Mouse (Mus musculus): ENCODE results near the gene Aoah. TPM values are rescaled to one million over a fixed set of nuclear protein-coding genes. Genes with fewer than 3 reads are reported as not detected.
A peak's percentile ranks its signal among the peaks of the same experiment; 100 is the strongest.

Gene Aoah
- polyA plus RNA-seq (2015; fragmentation: Nextera tagmentation; extraction: Ambion mirVana), result 1.1 and 1.7 TPM in 2 replicates

DNA sequence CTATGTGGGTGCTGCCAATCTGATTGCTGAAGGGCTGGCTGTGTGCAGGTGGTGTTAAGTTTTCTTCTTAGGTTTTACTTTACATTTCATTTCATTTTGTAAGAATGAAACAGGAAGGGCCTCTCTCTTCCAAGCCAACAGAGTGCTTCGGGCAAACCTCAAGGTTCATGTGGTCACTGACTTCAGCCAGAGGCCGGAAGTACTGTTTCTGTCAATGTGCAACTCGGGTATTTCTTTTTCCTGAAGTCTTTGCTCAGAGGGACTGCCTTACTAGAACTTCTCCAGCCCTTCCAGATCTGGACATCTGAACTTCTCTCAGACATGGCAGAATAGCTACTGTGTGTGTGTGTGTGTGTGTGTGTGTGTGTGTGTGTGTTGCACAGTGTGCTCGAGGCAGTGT lies at the start of gene Aoah:
TSS of gene Aoah (plus strand) at position 213 of the 400 bp plus-strand sequence.
- no peak for ATAC-seq (ENCODE audit: low read depth)
- Histone ChIP-seq H3K27me3 (no peaks in the 10 kb centered on the region), H3K9me3 (replicated peaks) (no peaks in the 10 kb centered on the region), H3K27ac (no peak within 1 kb of the TSS), H3K4me3 (replicated peaks) (no peak within 1 kb of the TSS), H3K9ac (no peak within 1 kb of the TSS), H3K4me2 (0 out of 2 replicates have a peak within 1 kb of the TSS, but pooled peaks have one; percentile 14), H3K36me3 (no peaks in the 10 kb centered on the region), H3K4me1 (replicated peaks) (no peaks in the 10 kb centered on the region)
- 18% methylated on average over 4 of the region's 4 CpGs for WGBS (ENCODE audit: insufficient replicate concordance)
- no peak for DNase-seq

GRCm38 (mm10) chr13:20754843-20755242 lies 39.1 kb upstream of the Aoah start:
- H3K9ac ChIP-seq, result no peak overlapping the region
- H3K4me3 ChIP-seq (replicated peaks), result no peak overlapping the region
- no peaks in the 10 kb centered on the region for H3K4me1 ChIP-seq (replicated peaks)
- no peak for ATAC-seq (ENCODE audit: low read depth)
- no peak overlapping the region for H3K4me2 ChIP-seq
- H3K27me3 ChIP-seq, result no peaks in the 10 kb centered on the region
- 17% methylated on average over 1 of the region's 1 CpGs for WGBS (ENCODE audit: insufficient replicate concordance)
- no peak overlapping the region for H3K27ac ChIP-seq
- H3K9me3 ChIP-seq (replicated peaks), result no peaks in the 10 kb centered on the region
- no peak for DNase-seq
- no peaks in the 10 kb centered on the region for H3K36me3 ChIP-seq

GRCm38 (mm10) chr13:20783648-20784047 lies 10.3 kb upstream of the Aoah start:
- DNase-seq, result no peak
- 49% methylated on average over 5 of the region's 5 CpGs for whole genome bisulfite sequencing (ENCODE audit: insufficient replicate concordance)
- Histone ChIP-seq H3K9me3 (replicated peaks) (no peaks in the 10 kb centered on the region), H3K4me3 (replicated peaks) (no peak overlapping the region), H3K9ac (no peak overlapping the region), H3K4me1 (replicated peaks) (no peaks in the 10 kb centered on the region), H3K27ac (no peak overlapping the region), H3K36me3 (no peaks in the 10 kb centered on the region), H3K27me3 (no peaks in the 10 kb centered on the region), H3K4me2 (no peak overlapping the region)
- no peak for ATAC-seq (ENCODE audit: low read depth)

GRCm38 (mm10) chr13:20784060-20784459 lies 9.9 kb upstream of the Aoah start:
- H3K4me1 ChIP-seq (replicated peaks), result no peaks in the 10 kb centered on the region
- H3K9ac ChIP-seq, result no peak overlapping the region
- H3K4me3 ChIP-seq (replicated peaks), result no peak overlapping the region
- H3K36me3 ChIP-seq, result no peaks in the 10 kb centered on the region
- no peaks in the 10 kb centered on the region for H3K9me3 ChIP-seq (replicated peaks)
- H3K4me2 ChIP-seq, result no peak overlapping the region
- 73% methylated on average over 6 of the region's 6 CpGs for WGBS (ENCODE audit: insufficient replicate concordance)
- DNase-seq (no peak), ATAC-seq (ENCODE audit: low read depth) (no peak)
- H3K27ac ChIP-seq, result no peak overlapping the region
- H3K27me3 ChIP-seq, result no peaks in the 10 kb centered on the region

- WGBS (ENCODE audit: insufficient replicate concordance), result 66% methylated on average over 7 of the region's 7 CpGs
- Histone ChIP-seq H3K9ac (no peak overlapping the region), H3K9me3 (replicated peaks) (no peaks in the 10 kb centered on the region), H3K4me3 (replicated peaks) (no peak overlapping the region), H3K27ac (no peak overlapping the region), H3K4me1 (replicated peaks) (no peaks in the 10 kb centered on the region), H3K36me3 (no peaks in the 10 kb centered on the region), H3K4me2 (no peak overlapping the region), H3K27me3 (no peaks in the 10 kb centered on the region)
- ATAC-seq (ENCODE audit: low read depth) (no peak), DNase-seq (no peak)
Measured at GRCm38 (mm10) chr13:20785960-20786359, 8.0 kb upstream of the Aoah start.

GRCm38 (mm10) chr13:20786825-20787245 lies 7.1 kb upstream of the Aoah start:
- WGBS (ENCODE audit: insufficient replicate concordance), result 58% methylated on average over 1 of the region's 1 CpGs
- Histone ChIP-seq H3K4me1 (replicated peaks) (no peaks in the 10 kb centered on the region), H3K4me3 (replicated peaks) (no peak overlapping the region), H3K4me2 (no peak overlapping the region), H3K9ac (no peak overlapping the region), H3K27ac (no peak overlapping the region), H3K36me3 (no peaks in the 10 kb centered on the region), H3K9me3 (replicated peaks) (no peaks in the 10 kb centered on the region), H3K27me3 (no peaks in the 10 kb centered on the region)
- DNase-seq, result no peak
- ATAC-seq (ENCODE audit: low read depth), result no peak

DNA sequence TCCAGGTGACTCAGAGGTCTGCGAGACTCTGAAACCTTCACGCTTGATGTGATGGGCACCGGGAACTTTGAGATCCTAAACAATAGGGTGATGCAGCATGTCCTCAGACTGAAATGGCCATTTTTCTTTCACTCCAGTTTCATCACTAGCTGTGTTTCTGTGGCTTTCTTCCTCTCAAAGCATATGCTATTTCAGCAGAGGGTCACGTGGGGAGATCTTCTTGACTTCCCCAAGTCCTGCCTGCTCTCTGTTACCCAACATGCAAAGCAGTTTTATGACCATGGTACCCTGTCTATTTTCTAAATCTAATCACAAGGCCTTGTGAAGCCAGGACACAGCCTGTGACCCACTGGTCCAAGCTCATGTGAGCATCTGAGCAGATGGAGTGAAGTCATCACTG lies 6.0 kb upstream of the Aoah start:
- Histone ChIP-seq H3K9ac (no peak overlapping the region), H3K4me1 (replicated peaks) (no peaks in the 10 kb centered on the region), H3K36me3 (no peaks in the 10 kb centered on the region), H3K4me2 (no peak overlapping the region), H3K27me3 (no peaks in the 10 kb centered on the region), H3K9me3 (replicated peaks) (no peaks in the 10 kb centered on the region), H3K27ac (no peak overlapping the region), H3K4me3 (replicated peaks) (no peak overlapping the region)
- ATAC-seq (ENCODE audit: low read depth) (no peak), DNase-seq (no peak)
- WGBS (ENCODE audit: insufficient replicate concordance), result 58% methylated on average over 4 of the region's 4 CpGs

DNA sequence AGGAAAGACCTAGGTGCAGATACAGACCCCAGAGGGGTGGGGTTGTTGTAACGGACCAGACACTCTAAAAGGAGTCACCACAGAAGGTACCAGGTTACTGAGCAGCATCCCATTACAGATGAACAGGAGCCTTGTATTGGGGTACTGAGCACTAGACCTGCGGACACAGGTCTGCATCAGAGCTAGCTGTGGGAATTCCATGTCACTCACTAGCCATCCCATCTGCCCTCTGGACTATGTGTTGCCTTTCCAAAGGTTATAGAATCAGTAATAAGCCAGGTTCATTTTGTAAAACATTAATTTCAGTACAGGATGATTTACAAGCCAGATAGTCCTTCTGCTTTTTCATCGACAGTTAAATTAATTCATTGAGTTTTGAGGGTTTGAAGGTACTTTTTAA lies 2.7 kb downstream of the Aoah start:
- DNase-seq (no peak), ATAC-seq (ENCODE audit: low read depth) (no peak)
- Histone ChIP-seq H3K9ac (no peak overlapping the region), H3K4me3 (replicated peaks) (no peak overlapping the region), H3K4me1 (replicated peaks) (no peaks in the 10 kb centered on the region), H3K36me3 (no peaks in the 10 kb centered on the region), H3K27me3 (no peaks in the 10 kb centered on the region), H3K27ac (no peak overlapping the region), H3K9me3 (replicated peaks) (no peaks in the 10 kb centered on the region), H3K4me2 (no peak overlapping the region)
- WGBS (ENCODE audit: insufficient replicate concordance), result 62% methylated on average over 3 of the region's 3 CpGs

DNA sequence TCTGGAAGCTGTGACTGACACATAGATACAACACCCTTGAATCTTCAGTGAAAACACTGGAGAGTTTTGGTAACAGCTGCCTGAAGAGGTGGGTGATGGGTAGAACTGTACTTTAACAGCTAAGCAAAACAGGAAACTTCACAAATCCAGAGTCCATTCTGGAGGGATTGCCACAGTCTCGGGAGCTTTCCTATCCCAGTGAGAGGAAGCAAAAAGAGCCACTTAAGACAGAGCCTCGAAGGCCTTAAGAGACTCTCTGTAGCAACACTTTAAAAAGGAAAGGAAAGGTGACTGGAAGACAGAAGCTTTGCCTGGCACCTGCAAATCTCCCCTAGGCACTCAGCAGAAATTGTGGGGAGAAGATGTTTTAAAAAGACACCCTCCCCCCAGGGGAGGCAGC lies 4.6 kb downstream of the Aoah start:
- 20% methylated on average over 2 of the region's 2 CpGs for WGBS (ENCODE audit: insufficient replicate concordance)
- no peak for ATAC-seq (ENCODE audit: low read depth)
- Histone ChIP-seq H3K27me3 (no peaks in the 10 kb centered on the region), H3K4me3 (replicated peaks) (no peak overlapping the region), H3K9me3 (replicated peaks) (no peaks in the 10 kb centered on the region), H3K27ac (no peak overlapping the region), H3K4me2 (no peak overlapping the region), H3K4me1 (replicated peaks) (no peaks in the 10 kb centered on the region), H3K36me3 (no peaks in the 10 kb centered on the region), H3K9ac (no peak overlapping the region)
- no peak for DNase-seq

DNA sequence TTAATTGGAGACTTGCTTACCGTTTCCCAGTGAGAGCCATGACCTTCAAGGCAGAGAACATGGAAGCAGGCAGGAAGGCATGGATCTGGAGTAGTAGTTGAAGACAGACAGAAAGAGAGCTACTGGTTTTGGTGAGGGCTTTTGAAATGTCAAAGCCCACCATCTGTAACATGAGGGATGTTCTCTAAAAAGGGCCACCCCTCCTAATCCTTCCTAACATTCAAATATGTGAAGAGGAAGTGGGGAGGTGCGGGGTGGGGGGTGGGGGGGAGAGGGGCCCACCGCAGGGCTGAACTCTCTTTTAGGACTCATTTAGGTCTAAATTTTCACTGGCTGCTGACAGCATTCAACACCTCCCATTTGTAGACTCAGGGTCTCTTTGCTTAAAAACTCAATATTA lies 5.9 kb downstream of the Aoah start:
- no peak overlapping the region for H3K9ac ChIP-seq
- ATAC-seq (ENCODE audit: low read depth) (no peak), DNase-seq (no peak)
- H3K4me2 ChIP-seq, result no peak overlapping the region
- H3K4me3 ChIP-seq (replicated peaks), result no peak overlapping the region
- no peaks in the 10 kb centered on the region for H3K36me3 ChIP-seq
- H3K9me3 ChIP-seq (replicated peaks), result no peaks in the 10 kb centered on the region
- H3K4me1 ChIP-seq (replicated peaks), result no peaks in the 10 kb centered on the region
- no peaks in the 10 kb centered on the region for H3K27me3 ChIP-seq
- WGBS (ENCODE audit: insufficient replicate concordance), result 26% methylated on average over 3 of the region's 3 CpGs
- no peak overlapping the region for H3K27ac ChIP-seq

DNA sequence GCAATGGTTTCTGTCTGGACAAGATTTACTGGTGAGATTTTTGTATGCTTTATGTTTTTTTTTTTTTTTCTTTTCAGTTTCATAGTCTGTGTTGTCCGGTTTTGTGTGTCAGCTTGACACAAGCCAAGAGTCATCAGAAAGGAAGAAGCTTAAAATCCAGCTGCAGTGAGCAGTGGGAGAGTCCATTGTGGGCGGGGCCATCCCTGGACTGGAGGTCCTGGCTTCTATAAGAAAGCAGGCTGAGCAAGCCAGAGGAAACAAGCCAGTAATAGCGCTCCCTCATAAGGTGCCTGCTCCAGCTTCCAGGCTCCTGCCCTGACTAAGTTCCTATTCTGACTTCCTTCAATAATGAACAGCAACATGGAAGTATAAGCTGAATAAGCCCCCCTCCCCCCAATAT lies 6.7 kb downstream of the Aoah start:
- 36% methylated on average over 3 of the region's 3 CpGs for WGBS (ENCODE audit: insufficient replicate concordance)
- DNase-seq, result no peak
- no peaks in the 10 kb centered on the region for H3K36me3 ChIP-seq
- H3K9me3 ChIP-seq (replicated peaks), result no peaks in the 10 kb centered on the region
- H3K9ac ChIP-seq, result no peak overlapping the region
- ATAC-seq (ENCODE audit: low read depth), result no peak
- no peaks in the 10 kb centered on the region for H3K4me1 ChIP-seq (replicated peaks)
- no peak overlapping the region for H3K4me2 ChIP-seq
- no peak overlapping the region for H3K4me3 ChIP-seq (replicated peaks)
- no peak overlapping the region for H3K27ac ChIP-seq
- H3K27me3 ChIP-seq, result no peaks in the 10 kb centered on the region

GRCm38 (mm10) chr13:20811782-20812406 lies 18.0 kb downstream of the Aoah start:
- ATAC-seq (ENCODE audit: low read depth), result no peak
- no peaks in the 10 kb centered on the region for H3K4me1 ChIP-seq (replicated peaks)
- H3K4me3 ChIP-seq (replicated peaks), result no peak overlapping the region
- H3K27ac ChIP-seq, result no peak overlapping the region
- no peaks in the 10 kb centered on the region for H3K9me3 ChIP-seq (replicated peaks)
- no peak overlapping the region for H3K9ac ChIP-seq
- no peak for DNase-seq
- no peak overlapping the region for H3K4me2 ChIP-seq
- no peaks in the 10 kb centered on the region for H3K27me3 ChIP-seq
- 52% methylated on average over 3 of the region's 3 CpGs for WGBS (ENCODE audit: insufficient replicate concordance)
- no peaks in the 10 kb centered on the region for H3K36me3 ChIP-seq

Measured in liver, embryonic 13.5 days (tissue).